Mouse (Mus musculus): ENCODE measurements around the gene Gm815.
A peak's percentile ranks its signal among the peaks of the same experiment; 100 is the strongest.

Gene Gm815

GRCm38 (mm10) chr19:26885616-26886015, at the start of gene Gm815:
Gene Gm815 (plus strand): TSS chr19:26885881.
- DNase-seq = no peak

- no peak for DNase-seq
Measured at GRCm38 (mm10) chr19:26837626-26838025, 48.1 kb upstream of the Gm815 start.

DNA sequence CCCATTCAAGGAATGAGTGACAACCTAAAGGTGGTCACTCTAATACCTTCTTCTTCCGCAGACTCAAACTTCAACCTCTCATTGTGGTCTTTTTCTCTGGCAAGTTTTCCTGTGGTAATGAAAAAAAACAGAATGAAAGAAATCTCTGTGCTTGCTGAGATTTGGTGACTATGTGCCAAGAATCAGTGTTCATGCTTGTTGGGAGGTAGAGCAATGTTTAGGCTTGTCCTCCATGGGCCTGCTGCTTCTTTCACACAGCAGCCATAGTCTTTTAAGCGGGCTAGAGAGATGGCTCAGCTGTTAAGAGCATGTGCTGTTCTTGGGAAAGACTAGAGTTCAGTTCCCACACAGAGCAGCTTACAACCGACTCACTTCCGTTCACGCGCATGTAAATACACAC, 41.8 kb upstream of the Gm815 start:
- DNase-seq = no peak

DNA sequence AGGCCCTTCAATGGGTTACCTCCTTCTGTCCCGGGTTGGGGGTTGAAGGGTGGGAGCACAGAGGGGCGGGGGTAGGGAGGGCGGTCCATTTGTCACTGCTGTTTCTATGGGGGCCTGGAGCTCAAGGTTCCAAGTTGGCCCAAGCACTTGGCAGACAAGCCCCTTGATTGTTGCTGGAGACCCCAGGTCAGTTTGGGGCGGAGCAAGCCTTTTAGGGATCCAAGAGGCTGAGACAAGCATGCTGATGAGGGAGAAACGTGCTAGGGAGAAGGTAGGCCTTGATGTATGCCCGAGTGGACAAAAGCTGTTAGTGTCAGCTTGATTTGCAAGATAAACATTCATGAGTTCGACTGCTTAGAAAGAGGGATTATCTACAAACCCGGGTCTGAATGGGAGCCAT, 40.9 kb upstream of the Gm815 start:
- no peak for DNase-seq

DNA sequence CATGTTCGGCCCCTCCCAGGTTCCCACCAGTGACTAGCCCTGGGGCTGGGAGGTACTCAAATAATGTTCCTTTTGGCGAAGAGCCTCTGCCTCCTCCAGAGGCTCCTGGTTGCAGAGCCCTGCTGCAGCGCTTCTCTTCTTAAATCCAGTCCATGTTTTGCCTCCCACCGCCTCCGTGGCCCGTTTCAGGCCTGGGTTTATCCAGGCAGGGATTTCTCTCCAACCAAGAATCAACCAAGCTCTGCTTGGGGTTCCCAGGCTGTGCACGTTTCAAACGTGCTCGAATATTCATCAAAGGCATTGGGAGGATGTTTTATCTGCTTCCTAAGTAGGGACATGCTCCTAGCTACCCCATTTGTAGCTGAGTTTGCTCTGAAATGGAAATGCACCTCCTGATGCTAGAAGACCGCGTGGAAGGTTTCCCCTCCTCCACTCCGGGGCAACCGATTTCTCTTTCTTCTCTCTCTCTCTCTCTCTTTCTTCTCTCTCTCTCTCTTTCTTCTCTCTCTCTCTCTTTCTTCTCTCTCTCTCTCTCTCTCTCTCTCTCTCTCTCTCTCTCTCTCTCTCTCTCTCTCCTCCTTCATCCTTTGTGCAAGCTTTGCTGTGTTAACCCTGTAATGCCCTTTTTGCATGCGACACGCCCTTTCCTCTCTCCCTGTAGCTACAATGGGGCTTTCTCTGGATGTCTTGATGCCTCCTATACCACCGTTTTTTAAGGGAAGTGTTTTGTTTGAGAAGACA, 40.2 kb upstream of the Gm815 start:
- DNase-seq = peak; percentile 92

DNA sequence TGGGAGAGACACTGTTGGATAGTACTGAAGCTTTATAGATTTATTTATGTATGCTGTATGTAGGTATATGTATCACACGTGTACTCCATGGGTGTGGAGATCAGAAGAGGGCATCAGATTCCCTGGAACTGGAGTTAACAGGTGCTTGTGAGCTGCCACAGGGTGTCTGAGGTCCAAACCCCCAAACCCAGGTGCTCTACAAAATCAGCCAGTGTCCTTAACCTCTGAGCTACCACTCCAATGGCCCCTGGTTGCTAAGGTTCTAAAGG, 39.7 kb upstream of the Gm815 start:
- DNase-seq = no peak

- peak; percentile 51 for DNase-seq
Measured at GRCm38 (mm10) chr19:26851017-26851782, 34.5 kb upstream of the Gm815 start.

GRCm38 (mm10) chr19:26852325-26852900, 33.3 kb upstream of the Gm815 start:
- DNase-seq = no peak

- no peak for DNase-seq
Measured at GRCm38 (mm10) chr19:26853701-26854282, 31.9 kb upstream of the Gm815 start.

DNA sequence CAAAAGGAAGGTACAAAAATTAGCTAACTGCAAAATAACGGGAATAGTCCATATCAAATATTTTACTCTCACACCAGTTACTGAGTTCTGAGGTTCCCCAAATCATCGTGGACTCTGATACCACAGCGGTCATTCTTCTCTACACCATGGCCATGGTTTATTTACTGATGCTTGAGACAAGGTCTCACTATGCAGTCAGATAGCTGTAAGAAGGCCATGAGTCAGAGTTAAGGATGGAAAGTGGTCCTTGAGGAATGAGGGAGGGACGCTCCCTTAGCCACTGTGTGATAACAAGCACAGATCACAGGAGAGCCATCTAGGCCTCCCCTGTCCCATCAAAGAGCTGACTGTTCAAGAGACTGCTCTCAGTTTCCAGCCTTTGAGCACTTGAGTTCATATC, 31.0 kb upstream of the Gm815 start:
- no peak for DNase-seq

DNA sequence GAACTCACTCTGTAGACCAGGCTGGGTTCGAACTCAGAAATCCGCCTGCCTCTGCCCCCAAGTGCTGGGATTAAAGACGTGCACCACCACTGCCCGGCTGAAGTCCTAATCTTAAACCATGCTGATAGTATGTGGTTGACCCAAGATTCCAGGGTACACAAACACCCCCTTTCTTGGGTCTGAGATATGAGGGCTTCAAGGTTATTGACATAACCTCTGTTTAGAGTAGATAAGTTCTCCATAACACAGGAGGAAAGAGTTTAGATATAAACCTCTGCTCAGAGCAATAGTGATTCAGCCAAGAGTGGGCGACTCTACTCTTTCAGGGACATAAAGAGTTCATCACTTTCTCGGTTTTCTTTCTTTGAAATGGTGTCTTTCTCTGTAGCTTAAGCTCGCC, 30.5 kb upstream of the Gm815 start:
- DNase-seq = no peak

DNA sequence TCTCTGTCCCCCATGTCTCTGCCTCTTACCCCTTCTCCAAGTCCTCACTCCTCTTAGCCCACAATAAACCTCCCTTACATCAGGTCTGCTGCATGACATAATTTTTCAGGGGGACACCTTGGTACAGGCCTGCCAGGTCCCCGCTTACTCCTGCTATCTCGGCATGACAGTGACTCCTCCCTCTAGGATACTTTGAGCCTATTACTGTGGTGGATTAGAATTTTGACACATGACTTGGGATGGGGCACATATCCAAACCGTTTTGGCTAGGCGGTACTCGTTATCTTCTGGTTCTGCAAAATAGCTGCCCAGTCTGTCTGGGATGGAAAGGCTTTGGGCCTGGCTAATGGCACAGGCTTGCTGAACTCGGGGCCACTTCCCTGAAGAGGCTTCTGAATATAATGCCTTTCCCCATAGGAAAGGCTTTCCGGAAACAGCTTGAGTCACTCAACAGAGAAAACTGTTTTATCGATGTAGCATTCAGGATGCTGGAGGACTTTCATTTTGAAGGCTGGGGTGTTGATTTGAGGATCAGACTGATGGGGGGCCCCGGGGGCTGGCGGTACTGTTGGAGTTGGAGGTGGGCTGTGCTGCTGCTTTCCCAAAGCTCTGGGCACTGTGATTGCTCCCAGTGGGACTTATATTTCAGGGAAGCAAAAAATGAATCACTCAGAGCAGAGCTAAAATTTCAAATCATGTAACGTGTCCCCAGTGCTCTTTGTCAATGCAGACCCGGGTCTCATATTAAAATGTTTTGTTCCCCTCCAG, 27.1 kb upstream of the Gm815 start:
- no peak for DNase-seq

GRCm38 (mm10) chr19:26859195-26859570, 26.5 kb upstream of the Gm815 start:
- no peak for DNase-seq

DNA sequence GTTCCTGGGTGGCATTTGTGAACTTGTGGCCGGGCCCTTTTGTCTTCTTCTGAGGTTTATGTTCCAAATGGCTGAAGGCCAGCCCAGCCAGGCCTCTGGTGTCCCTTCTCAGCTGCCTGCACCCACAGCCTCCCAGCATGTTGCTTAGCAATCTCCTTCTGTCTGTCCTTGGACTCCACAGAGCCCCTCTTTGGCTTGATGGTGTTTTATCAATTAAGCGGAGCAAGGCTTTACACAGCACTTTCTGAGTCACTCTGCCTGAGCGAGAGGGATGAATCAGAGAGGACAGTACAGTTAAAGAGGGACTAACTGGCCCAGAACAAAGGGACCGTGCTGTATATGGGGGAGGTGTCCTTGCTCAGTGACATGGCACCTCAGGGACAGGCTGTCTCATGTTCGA, 22.0 kb upstream of the Gm815 start:
- no peak for DNase-seq

- DNase-seq = no peak
Measured at GRCm38 (mm10) chr19:26864975-26865690, 20.5 kb upstream of the Gm815 start.

DNA sequence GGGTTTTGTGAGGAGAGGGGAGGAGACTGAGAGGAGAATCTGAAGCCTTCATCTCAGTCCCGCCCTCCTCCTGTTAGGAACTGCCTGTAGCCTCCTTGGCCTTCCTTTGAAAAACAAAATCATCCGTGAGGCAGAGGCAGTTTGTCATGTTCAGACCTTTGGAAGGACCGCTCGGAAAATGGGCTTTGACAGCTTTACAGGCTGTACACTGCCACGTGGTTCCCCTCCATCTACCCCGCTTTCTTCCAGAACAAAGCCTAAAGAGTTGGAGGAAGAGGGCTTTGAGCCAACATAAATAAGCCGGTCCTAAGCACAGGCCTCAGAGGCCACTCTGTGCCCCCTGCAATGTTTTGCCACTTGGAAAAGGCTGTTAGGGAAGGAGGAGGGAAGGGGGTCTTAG, 19.9 kb upstream of the Gm815 start:
- DNase-seq = peak; percentile 89

DNA sequence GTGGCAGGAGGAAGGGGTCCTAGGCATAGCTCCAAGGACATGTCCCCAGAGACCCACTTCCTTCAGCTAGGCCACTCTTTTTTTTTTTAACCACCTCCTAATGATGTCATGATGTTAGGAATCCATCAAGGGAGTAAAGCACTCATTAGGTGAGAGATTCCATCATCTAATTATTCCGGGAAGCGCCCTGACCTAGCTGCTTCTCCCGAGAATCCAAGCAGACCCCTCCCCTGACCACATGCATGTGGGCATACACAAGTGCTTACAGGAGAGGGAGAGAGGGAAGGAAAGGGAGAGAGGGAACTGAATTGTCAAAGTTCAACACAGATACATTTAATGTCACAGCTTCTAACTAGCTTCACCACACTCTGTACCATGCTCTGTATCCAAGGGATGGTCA, 16.1 kb upstream of the Gm815 start:
- DNase-seq = peak; percentile 60

- peak; percentile 81 for DNase-seq
Measured at GRCm38 (mm10) chr19:26870280-26870679, 15.4 kb upstream of the Gm815 start.

DNA sequence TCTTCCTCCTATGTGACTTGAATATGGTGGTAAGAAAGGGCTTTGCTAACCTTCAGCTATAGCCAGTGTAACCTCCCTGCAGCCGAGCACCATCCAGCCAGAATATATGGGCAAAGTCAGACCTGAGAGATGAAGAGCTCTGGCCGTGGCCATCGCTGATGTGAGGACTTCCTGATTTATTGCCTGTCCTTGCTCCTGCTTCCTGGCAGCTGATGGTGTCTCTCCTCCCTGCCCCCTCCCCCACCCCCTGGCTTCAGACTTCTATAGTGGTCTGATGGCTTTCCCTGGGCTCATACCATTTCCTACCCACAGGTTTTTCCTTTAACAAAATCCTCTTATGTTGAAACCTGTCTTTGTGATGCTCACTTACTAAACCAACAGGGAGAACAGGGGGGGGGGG, 14.6 kb upstream of the Gm815 start:
- peak; percentile 23 for DNase-seq

GRCm38 (mm10) chr19:26872886-26873285, 12.8 kb upstream of the Gm815 start:
- DNase-seq = peak; percentile 21

- peak; percentile 6 for DNase-seq
Measured at GRCm38 (mm10) chr19:26875601-26876000, 10.1 kb upstream of the Gm815 start.

DNA sequence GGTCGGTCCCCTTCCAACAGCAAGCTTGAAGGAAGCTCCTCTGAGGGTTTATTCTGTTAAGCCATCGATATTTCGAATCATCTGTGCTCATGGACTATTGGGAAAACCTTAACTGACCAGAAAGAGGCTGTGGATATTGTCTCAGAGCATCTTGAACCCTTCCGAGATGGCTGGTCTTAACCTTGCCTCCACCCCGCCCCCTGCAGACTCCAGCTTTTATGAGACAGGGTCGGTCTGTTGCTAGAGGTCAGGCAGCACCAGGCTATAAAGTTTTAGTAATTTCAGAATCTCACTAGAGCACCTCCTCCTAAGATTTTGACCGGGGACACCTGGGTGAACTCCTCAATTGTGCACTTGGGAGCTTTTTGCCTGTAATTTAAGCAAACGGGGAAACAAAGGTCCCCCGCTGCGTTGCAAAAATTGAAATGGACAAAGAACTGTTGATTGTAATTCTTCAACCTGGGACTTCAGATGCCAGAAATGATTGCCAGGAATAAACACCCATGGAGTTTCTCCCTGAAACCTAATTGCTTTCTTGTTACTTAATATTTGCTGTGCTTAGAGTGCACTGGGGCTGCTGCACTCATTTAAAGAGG, 8.4 kb upstream of the Gm815 start:
- DNase-seq = peak; percentile 45
